Mouse (Mus musculus) splenic B cell, adult 2 months (primary cell): ENCODE measurements around the gene Hsf4.
"Not testable (repeated sequence)": the region's sequence is repeated elsewhere in the genome, so short reads cannot be mapped to it uniquely, and the experiment has no call there.

ENCODE experiments used
- DNase-seq: peaks from one replicate; pipeline ENCODE4 v3.0.0-alpha.2; 2011; ENCODE audit warnings: low read depth, low spot score
- H3K27me3 ChIP-seq: 2 replicates; pipeline ENCODE4 v1.6.1; 2012; ENCODE audit warnings: mild to moderate bottlenecking, low read length, moderate library complexity, mixed read lengths; ENCODE audit not compliant: control insufficient read depth, poor library complexity, insufficient read depth, severe bottlenecking
- H3K36me3 ChIP-seq: 2 replicates; pipeline ENCODE4 v1.6.1; 2012; ENCODE audit warnings: mild to moderate bottlenecking, low read length, moderate library complexity, mixed read lengths; ENCODE audit not compliant: control insufficient read depth, poor library complexity, insufficient read depth, severe bottlenecking

Hsf4 gene

GRCm38 (mm10) chr8:105288958-105289732 is 19.5 kb downstream of the Hsf4 start:
- no peaks in the 10 kb centered on the region for H3K27me3 ChIP-seq
- no peaks in the 10 kb centered on the region for H3K36me3 ChIP-seq
- DNase-seq: peak; percentile 98

- Histone ChIP-seq H3K36me3 (no peaks in the 10 kb centered on the region), H3K27me3 (no peaks in the 10 kb centered on the region)
- DNase-seq: peak; percentile 59
Observed at GRCm38 (mm10) chr8:105289805-105290460, 20.3 kb downstream of the Hsf4 start, which contains the start of gene 4931428F04Rik. Gene 4931428F04Rik, minus strand, starts transcription at chr8:105289864.

GRCm38 (mm10) chr8:105290554-105291314 is 21.1 kb downstream of the Hsf4 start:
- Histone ChIP-seq H3K36me3 (no peaks in the 10 kb centered on the region), H3K27me3 (no peaks in the 10 kb centered on the region)
- peak; percentile 94 for DNase-seq

- H3K27me3 ChIP-seq, H3K36me3 ChIP-seq, DNase-seq: not testable (repeated sequence)
Observed at GRCm38 (mm10) chr8:105291364-105291763, 21.8 kb downstream of the Hsf4 start.

GRCm38 (mm10) chr8:105291802-105292201 is 22.2 kb downstream of the Hsf4 start:
- peak; percentile 48 for DNase-seq

GRCm38 (mm10) chr8:105292471-105292870 is 22.9 kb downstream of the Hsf4 start:
- DNase-seq: no peak
- H3K27me3 ChIP-seq: no peaks in the 10 kb centered on the region
- no peaks in the 10 kb centered on the region for H3K36me3 ChIP-seq

More at GRCm38 (mm10) chr8:105291802-105292201, 22.2 kb downstream of the Hsf4 start:
- H3K27me3 ChIP-seq, H3K36me3 ChIP-seq: not testable (repeated sequence)

GRCm38 (mm10) chr8:105293405-105293804 is 23.8 kb downstream of the Hsf4 start:
- H3K27me3 ChIP-seq: no peaks in the 10 kb centered on the region
- H3K36me3 ChIP-seq: no peaks in the 10 kb centered on the region
- no peak for DNase-seq

GRCm38 (mm10) chr8:105294776-105295175 is 25.2 kb downstream of the Hsf4 start:
- no peaks in the 10 kb centered on the region for H3K36me3 ChIP-seq
- no peak for DNase-seq

GRCm38 (mm10) chr8:105295256-105295655 is 25.7 kb downstream of the Hsf4 start:
- no peak for DNase-seq
- Histone ChIP-seq H3K36me3 (no peaks in the 10 kb centered on the region), H3K27me3 (no peaks in the 10 kb centered on the region)

More at GRCm38 (mm10) chr8:105294776-105295175, 25.2 kb downstream of the Hsf4 start:
- no peaks in the 10 kb centered on the region for H3K27me3 ChIP-seq

- no peaks in the 10 kb centered on the region for H3K27me3 ChIP-seq
- no peaks in the 10 kb centered on the region; the same call in none of the 2 replicates for H3K36me3 ChIP-seq
- no peak for DNase-seq
Observed at GRCm38 (mm10) chr8:105295895-105296573, 26.4 kb downstream of the Hsf4 start, which contains the start of gene Exoc3l. Gene Exoc3l, minus strand, starts transcription at chr8:105296101.

- Histone ChIP-seq H3K27me3 (no peaks in the 10 kb centered on the region), H3K36me3 (peaks cover 8% of the 10 kb centered on the region)
- peak; percentile 90 for DNase-seq
Observed at GRCm38 (mm10) chr8:105297511-105298192, 28.1 kb downstream of the Hsf4 start, which contains the start of gene E2f4. Gene E2f4, plus strand, starts transcription at chr8:105297663.

- DNase-seq: no peak
- Histone ChIP-seq H3K27me3 (no peaks in the 10 kb centered on the region), H3K36me3 (peaks cover 12% of the 10 kb centered on the region)
Observed at GRCm38 (mm10) chr8:105298351-105299252, 29.0 kb downstream of the Hsf4 start.

GRCm38 (mm10) chr8:105299962-105300361 is 30.4 kb downstream of the Hsf4 start:
- Histone ChIP-seq H3K36me3 (peaks cover 12% of the 10 kb centered on the region), H3K27me3 (no peaks in the 10 kb centered on the region)
- no peak for DNase-seq
